Mouse (Mus musculus) forelimb bud, embryonic 11.5 days (tissue): ENCODE measurements around the gene Sh2d1b1.

Experiments
- DNase-seq: peaks from one replicate; pipeline ENCODE4 v3.0.0-alpha.2; 2012; ENCODE audit warnings: low read depth, low spot score

The Sh2d1b1 gene

GRCm38 (mm10) chr1:170324312-170324711 is 47.2 kb downstream of the Sh2d1b1 start:
- no peak for DNase-seq

- DNase-seq = no peak
These were observed 48.2 kb downstream of the Sh2d1b1 start for GRCm38 (mm10) chr1:170325277-170325676.

- no peak for DNase-seq
These were observed 54.8 kb downstream of the Sh2d1b1 start for GRCm38 (mm10) chr1:170331926-170332325.

GRCm38 (mm10) chr1:170332775-170333174 is 55.7 kb downstream of the Sh2d1b1 start:
- no peak for DNase-seq
